12 mouse cellular contexts compared by ENCODE assay signal in genomic region chr10:44110460-44110859, GRCm38 (mm10).
"Had no signal": no experiment of that assay in that cellular context is flagged by ENCODE, and none has a peak within 500 bp of the region (broad histone marks: within the 10 kb centered on the region; RNA-seq: fewer than 3 reads in every experiment).

No protein-coding gene starts in this region.

- H3K4me1 ChIP-seq: limb, embryonic 15.5 days; liver, embryonic 15.5 days; megakaryocyte, embryonic 14.5 days had no signal

- H3K27ac ChIP-seq: limb, embryonic 15.5 days; liver, embryonic 15.5 days; macrophage had no signal

- H3K36me3 ChIP-seq: limb, embryonic 15.5 days; liver, embryonic 15.5 days had no signal

- H3K4me2 ChIP-seq: limb, embryonic 15.5 days; liver, embryonic 15.5 days; lung, embryonic 14.5 days; midbrain, embryonic 11.5 days had no signal

- H3K27me3 ChIP-seq: limb, embryonic 15.5 days; liver, embryonic 15.5 days had no signal

- H3K9ac ChIP-seq: limb, embryonic 15.5 days; liver, embryonic 15.5 days; lung, embryonic 14.5 days had no signal

- H3K9me3 ChIP-seq: liver, embryonic 15.5 days had no signal

- H3K4me3 ChIP-seq: limb, embryonic 15.5 days; liver, embryonic 15.5 days; megakaryocyte, embryonic 14.5 days had no signal

- DNase-seq: kidney, postnatal 14 days; lung, embryonic 14.5 days; lung, postnatal 14 days; right cerebral cortex, adult 18-20 months; right cerebral cortex, postnatal 25 days; thymus, adult 2 months; thymus, postnatal 25 days had no signal
